In the genomic region with DNA sequence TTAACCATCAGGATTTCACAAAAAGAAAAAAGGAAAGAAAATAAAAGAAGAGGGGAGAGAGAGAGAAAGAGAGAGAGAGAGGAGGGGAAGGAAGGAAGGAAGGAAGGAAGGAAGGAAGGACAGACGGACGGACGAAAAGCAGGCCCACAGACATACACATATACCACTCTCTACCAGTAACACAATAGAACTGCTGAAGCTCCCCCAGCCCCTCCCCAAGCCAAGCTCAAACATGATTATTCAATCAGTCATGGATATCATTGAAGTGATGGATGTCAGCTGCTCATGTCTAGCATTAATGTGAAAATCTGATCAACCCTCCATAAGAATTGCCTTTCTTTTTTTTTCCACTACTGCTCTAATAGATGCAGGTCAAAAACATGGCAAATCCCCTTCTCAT, we compare ENCODE assay signal across 28 mouse cellular contexts.
"Had no signal": no experiment of that assay in that cellular context is flagged by ENCODE, and none has a peak within 500 bp of the region (broad histone marks: within the 10 kb centered on the region; RNA-seq: fewer than 3 reads in every experiment).

No protein-coding gene starts in this region.

- H3K27ac ChIP-seq: embryonic facial prominence, embryonic 12.5 days; forebrain, embryonic 10.5 days; forebrain, embryonic 12.5 days; forebrain, embryonic 13.5 days; forebrain, embryonic 15.5 days; gastrocnemius, adult 2 months; heart, adult 2 months had no signal

- ATAC-seq: forebrain, embryonic 13.5 days; forebrain, embryonic 14.5 days; forebrain, embryonic 15.5 days; forebrain, embryonic 16.5 days; forebrain, postnatal 0 days had no signal

- H3K4me2 ChIP-seq: embryonic facial prominence, embryonic 12.5 days; embryonic facial prominence, embryonic 13.5 days; embryonic facial prominence, embryonic 15.5 days; forebrain, embryonic 12.5 days; forebrain, embryonic 13.5 days; forebrain, embryonic 15.5 days had no signal

- H3K9me3 ChIP-seq: embryonic facial prominence, embryonic 12.5 days; embryonic facial prominence, embryonic 13.5 days; embryonic facial prominence, embryonic 15.5 days; forebrain, embryonic 10.5 days; forebrain, embryonic 12.5 days; forebrain, embryonic 13.5 days; forebrain, embryonic 15.5 days had no signal

- H3K36me3 ChIP-seq: embryonic facial prominence, embryonic 12.5 days; embryonic facial prominence, embryonic 13.5 days; embryonic facial prominence, embryonic 15.5 days; forebrain, embryonic 10.5 days; forebrain, embryonic 12.5 days; forebrain, embryonic 15.5 days had no signal

- DNase-seq: cerebellum, adult 2 months; cerebellum, adult 8-10 months; cerebellum, adult 9-10 months; cerebellum, adult 9-11 months; cerebellum, postnatal 10 days; cerebellum, postnatal 14 days; cerebellum, postnatal 25 days; cerebellum, postnatal 36 days; embryo, embryonic 11 days; forebrain, postnatal 0 days; gastrocnemius, adult 2 months; gastrocnemius, postnatal 10 days; gastrocnemius, postnatal 14 days; gastrocnemius, postnatal 25 days; gastrocnemius, postnatal 36 days; heart, adult 11 months; heart, adult 18-20 months; heart, adult 2 months had no signal

- H3K4me3 ChIP-seq: embryonic facial prominence, embryonic 12.5 days; embryonic facial prominence, embryonic 13.5 days; embryonic facial prominence, embryonic 15.5 days; erythroblast, embryonic 14.5 days; forebrain, embryonic 10.5 days; forebrain, embryonic 12.5 days; forebrain, embryonic 13.5 days; forebrain, embryonic 15.5 days; gastrocnemius, adult 2 months; heart, adult 2 months had no signal

- H3K4me1 ChIP-seq: forebrain, embryonic 10.5 days; forebrain, embryonic 12.5 days; forebrain, embryonic 13.5 days; forebrain, embryonic 15.5 days had no signal

- H3K27me3 ChIP-seq: embryonic facial prominence, embryonic 12.5 days; embryonic facial prominence, embryonic 13.5 days; embryonic facial prominence, embryonic 15.5 days; forebrain, embryonic 12.5 days; forebrain, embryonic 13.5 days; forebrain, embryonic 15.5 days had no signal

- H3K9ac ChIP-seq: embryonic facial prominence, embryonic 12.5 days; embryonic facial prominence, embryonic 13.5 days; embryonic facial prominence, embryonic 15.5 days; forebrain, embryonic 12.5 days; forebrain, embryonic 13.5 days; forebrain, embryonic 15.5 days; forebrain, postnatal 0 days had no signal
